Mouse (Mus musculus) layer of hippocampus, postnatal 10 days (tissue): ENCODE data around the gene C1ql4. TPM values are rescaled to one million over a fixed set of nuclear protein-coding genes. Genes with fewer than 3 reads are reported as not detected.
"Not testable (repeated sequence)": the region's sequence is repeated elsewhere in the genome, so short reads cannot be mapped to it uniquely, and the experiment has no call there.

Experiments used
- DNase-seq, 2 experiments: peaks; one replicate each; pipeline ENCODE4 v3.0.0; 2021; ENCODE audit warnings: low spot score in 2 of 2
- total RNA-seq, 2 experiments: library from RNA; stranded (reverse); gene quantifications; 2 replicates each; pipeline ENCODE4 v1.2.3; 2021

Gene C1ql4
- total RNA-seq, 2 experiments from 2014 or later, result 0.25 TPM; not detected in 1

GRCm38 (mm10) chr15:99076011-99076410, 11.6 kb downstream of the C1ql4 start:
- not testable (repeated sequence) for DNase-seq

GRCm38 (mm10) chr15:99074600-99075333, 12.8 kb downstream of the C1ql4 start:
- peak; percentile 98 for DNase-seq

GRCm38 (mm10) chr15:99074019-99074599, 13.5 kb downstream of the C1ql4 start, which contains the start of gene Troap:
Gene Troap, plus strand, starts transcription at chr15:99074575.
- no peak for DNase-seq

GRCm38 (mm10) chr15:99071988-99072387, 15.6 kb downstream of the C1ql4 start:
- DNase-seq, result no peak

- DNase-seq, result no peak
These were observed 22.0 kb downstream of the C1ql4 start for GRCm38 (mm10) chr15:99065557-99066165.

- peak in 1 of 2 experiments; percentile 22 for DNase-seq
These were observed 31.3 kb downstream of the C1ql4 start for GRCm38 (mm10) chr15:99056332-99056731.

GRCm38 (mm10) chr15:99055511-99055961, 32.1 kb downstream of the C1ql4 start:
- peak; percentile 43 to 55 for DNase-seq

- DNase-seq, result no peak
These were observed 32.6 kb downstream of the C1ql4 start, which contains the start of gene Prph for GRCm38 (mm10) chr15:99055040-99055439. Gene Prph, plus strand, starts transcription at chr15:99055174.

GRCm38 (mm10) chr15:99053373-99053772, 34.2 kb downstream of the C1ql4 start:
- DNase-seq, result no peak

GRCm38 (mm10) chr15:99049473-99050253, 38.0 kb downstream of the C1ql4 start:
- peak; percentile 66 to 67 for DNase-seq

- DNase-seq, result not testable (repeated sequence)
These were observed 41.9 kb downstream of the C1ql4 start for GRCm38 (mm10) chr15:99045734-99046133.

- no peak for DNase-seq
These were observed 42.8 kb downstream of the C1ql4 start for GRCm38 (mm10) chr15:99044854-99045253.

GRCm38 (mm10) chr15:99042334-99042733, 45.3 kb downstream of the C1ql4 start:
- DNase-seq, result no peak

- no peak for DNase-seq
These were observed 46.4 kb downstream of the C1ql4 start for GRCm38 (mm10) chr15:99040920-99041856.

- DNase-seq, result no peak
These were observed 47.4 kb downstream of the C1ql4 start for GRCm38 (mm10) chr15:99039996-99040919.

GRCm38 (mm10) chr15:99039306-99039705, 48.3 kb downstream of the C1ql4 start:
- no peak for DNase-seq

GRCm38 (mm10) chr15:99038797-99039196, 48.8 kb downstream of the C1ql4 start:
- DNase-seq, result no peak

GRCm38 (mm10) chr15:99038025-99038424, 49.6 kb downstream of the C1ql4 start:
- DNase-seq, result no peak
